Mouse (Mus musculus) small intestine, adult 2 months (tissue): Measurements from ENCODE around the gene Tfeb.

Experiments
- CTCF ChIP-seq: fragments of 200-500 bp; IDR thresholded peaks from 2 replicates; pipeline ENCODE4 v1.5.1; 2012; ENCODE audit warnings: low read depth, mild to moderate bottlenecking, control low read depth, inconsistent platforms, low read length, moderate library complexity, mixed read lengths; ENCODE audit not compliant: insufficient replicate concordance, insufficient read length; ENCODE audit errors: extremely low read depth
- POLR2A ChIP-seq: fragments of 200-500 bp; IDR thresholded peaks from 2 replicates; pipeline ENCODE4 v1.6.1; 2012; ENCODE audit warnings: low read depth, mild to moderate bottlenecking, control low read depth, inconsistent platforms, low read length, moderate library complexity

GRCm38 (mm10) chr17:47762028-47762427 is 25.2 kb downstream of the Tfeb start:
- TF ChIP-seq POLR2A = no peak
- no peak for TF ChIP-seq CTCF
